Mouse (Mus musculus): Measurements from ENCODE around the gene Baat.
"Not testable (repeated sequence)": the region's sequence is repeated elsewhere in the genome, so short reads cannot be mapped to it uniquely, and the experiment has no call there.

Gene Baat

DNA sequence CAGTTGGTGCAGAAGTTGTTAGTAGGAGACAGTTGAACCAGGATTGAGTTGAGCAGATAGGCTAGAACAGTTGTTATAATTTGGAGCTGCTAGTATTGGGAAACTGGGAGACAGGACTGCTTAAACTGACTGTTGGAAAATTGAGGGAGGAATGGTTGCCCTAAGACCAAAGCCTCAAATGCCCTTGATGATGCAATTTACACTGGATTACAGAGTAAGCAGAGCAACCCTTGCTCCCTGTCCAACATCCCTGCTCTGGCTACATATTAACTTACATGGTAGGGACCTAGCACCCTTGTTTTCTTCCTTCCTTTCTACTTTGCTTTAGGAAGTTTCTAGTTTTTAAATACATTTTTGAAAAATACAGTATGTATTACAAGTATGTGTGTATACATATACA, 20.9 kb downstream of the Baat start:
- no peak for DNase-seq (ENCODE audit: low read depth, low spot score)

GRCm38 (mm10) chr4:49480896-49481295, 25.5 kb downstream of the Baat start:
- peak; percentile 24 for DNase-seq (ENCODE audit: low read depth, low spot score)

GRCm38 (mm10) chr4:49480104-49480760, 26.1 kb downstream of the Baat start:
- peak; percentile 18 for DNase-seq (ENCODE audit: low read depth, low spot score)

DNA sequence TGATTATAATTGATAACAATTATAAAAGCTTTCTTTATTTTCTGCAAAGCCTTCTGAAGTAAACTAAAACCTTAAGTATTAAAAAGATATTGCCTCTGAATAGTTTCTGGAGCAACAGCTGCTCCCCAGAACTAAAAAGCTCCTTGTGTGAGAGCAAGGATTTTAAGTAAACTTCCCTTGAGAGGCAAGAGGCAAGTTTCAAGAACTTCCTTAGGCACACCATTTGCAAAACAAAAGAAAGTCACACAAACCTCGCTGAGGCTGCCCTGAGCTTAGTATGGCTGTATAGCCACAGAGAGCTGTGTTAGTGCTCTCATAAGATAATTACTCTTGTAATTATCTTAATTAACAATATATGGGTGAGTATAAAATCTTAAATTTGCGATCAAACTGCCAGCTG, 27.3 kb downstream of the Baat start:
- peak; percentile 50 for DNase-seq (ENCODE audit: low read depth, low spot score)

GRCm38 (mm10) chr4:49478118-49478877, 28.1 kb downstream of the Baat start:
- DNase-seq (ENCODE audit: low read depth, low spot score) = peak; percentile 13

DNA sequence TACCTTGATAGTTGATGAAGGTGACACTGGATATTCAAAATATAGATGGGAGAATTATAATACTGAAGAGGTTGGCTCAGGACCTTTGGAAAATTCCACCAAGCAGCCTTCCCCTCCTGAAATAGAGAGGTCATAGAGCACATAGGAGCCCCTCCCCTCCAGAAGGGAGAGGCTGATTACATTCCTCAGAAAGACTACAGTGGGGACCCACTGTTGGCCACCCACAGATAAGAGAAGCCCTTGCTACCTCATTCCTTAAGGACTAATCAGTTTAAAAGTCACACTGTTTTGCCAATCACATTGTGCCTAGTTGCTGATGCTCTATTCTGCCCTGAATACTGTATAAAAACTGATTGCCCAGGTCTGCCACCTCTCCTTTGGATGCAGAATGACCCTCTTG, 31.8 kb downstream of the Baat start:
- DNase-seq (ENCODE audit: low read depth, low spot score) = no peak

GRCm38 (mm10) chr4:49473435-49474100, 32.8 kb downstream of the Baat start, which contains the start of gene Acnat1:
Gene Acnat1 (minus strand): TSS chr4:49473912.
- no peak for DNase-seq (ENCODE audit: low read depth, low spot score)

DNA sequence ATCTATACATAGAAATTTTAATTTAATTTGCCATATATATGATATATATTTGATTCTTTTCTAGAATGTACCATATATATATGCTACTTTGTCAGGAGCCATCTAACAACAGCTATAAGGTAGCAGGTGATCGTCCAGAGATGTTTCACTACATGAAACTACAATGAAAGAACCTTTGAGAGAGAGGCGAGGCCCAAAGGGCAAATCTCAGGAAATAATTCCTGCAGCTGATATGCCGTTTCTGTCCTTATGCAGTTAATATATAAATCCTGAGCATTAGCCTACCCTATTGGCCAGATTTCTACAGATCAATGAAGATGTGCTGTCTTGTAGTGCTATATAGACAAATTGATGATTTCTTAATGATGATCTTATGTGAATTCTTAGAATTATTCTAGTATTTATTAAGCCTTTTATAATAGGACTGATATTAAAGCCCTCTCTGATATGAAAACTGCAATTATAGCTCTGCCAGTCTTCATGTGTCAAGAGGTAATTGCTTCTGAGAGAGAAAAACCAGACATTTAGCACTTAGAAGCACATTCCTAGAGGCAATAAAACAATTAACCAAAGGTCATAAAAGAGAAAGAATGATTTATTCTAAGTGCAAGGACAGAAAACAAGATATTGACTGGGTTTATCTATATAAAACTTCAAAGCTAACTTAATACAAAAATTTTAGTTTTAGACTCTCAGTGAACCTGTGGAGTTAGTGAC, 36.8 kb downstream of the Baat start:
- DNase-seq (ENCODE audit: low read depth, low spot score) = no peak

- peak; percentile 72 for DNase-seq (ENCODE audit: low read depth, low spot score)
Measured at GRCm38 (mm10) chr4:49467360-49467759, 39.0 kb downstream of the Baat start.

DNA sequence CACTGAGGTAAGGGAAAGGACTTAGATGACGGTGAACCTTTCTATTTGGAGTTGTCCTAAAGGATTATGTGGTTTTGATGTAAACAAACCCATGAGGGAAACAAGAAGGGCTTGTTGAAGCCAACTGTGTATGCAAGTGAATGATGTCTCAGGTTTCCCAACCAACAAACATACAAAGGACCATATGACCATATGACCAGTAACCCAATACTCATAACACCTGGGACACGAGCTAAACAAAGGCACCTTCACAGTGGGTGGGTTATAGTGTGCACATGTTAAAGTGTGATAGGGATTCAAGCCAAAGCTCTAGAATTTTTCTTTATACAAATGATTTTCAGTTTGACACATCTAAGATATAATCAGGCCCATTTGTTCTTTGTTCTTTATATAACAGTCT, 50.2 kb downstream of the Baat start:
- DNase-seq (ENCODE audit: low read depth, low spot score) = no peak

DNA sequence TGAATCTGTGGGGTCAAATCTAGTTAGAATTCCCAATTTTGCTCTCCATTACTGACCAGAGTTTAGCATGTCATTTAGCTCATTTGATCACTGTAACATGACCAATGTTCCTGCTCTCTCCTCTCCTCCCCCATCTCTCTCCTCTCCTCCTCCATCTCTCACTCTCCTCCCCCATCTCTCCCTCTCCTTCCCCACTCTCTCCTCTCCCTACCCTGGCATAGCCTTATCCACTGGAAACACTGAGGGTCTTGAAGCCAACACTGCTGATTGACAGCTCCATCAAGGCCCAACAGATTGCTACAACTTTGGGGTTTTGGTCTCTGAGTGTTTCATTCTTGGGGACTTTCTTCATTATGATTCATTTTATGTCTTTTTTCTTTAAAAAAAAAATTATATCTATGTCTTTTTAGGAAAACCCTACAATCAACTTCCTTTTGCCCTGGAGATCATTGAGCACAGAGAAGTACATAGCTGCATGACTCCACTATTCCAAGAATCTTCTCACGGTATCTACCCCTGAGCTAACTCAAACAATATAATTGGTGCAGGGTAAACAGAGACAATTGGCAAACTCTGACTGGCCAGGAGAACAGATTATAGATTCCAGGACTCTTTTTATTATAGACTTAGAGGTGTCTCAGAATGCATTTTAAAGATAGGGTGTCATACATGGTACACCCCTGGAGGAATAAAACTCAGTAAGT, 54.4 kb downstream of the Baat start:
- DNase-seq (ENCODE audit: low read depth, low spot score) = no peak

DNA sequence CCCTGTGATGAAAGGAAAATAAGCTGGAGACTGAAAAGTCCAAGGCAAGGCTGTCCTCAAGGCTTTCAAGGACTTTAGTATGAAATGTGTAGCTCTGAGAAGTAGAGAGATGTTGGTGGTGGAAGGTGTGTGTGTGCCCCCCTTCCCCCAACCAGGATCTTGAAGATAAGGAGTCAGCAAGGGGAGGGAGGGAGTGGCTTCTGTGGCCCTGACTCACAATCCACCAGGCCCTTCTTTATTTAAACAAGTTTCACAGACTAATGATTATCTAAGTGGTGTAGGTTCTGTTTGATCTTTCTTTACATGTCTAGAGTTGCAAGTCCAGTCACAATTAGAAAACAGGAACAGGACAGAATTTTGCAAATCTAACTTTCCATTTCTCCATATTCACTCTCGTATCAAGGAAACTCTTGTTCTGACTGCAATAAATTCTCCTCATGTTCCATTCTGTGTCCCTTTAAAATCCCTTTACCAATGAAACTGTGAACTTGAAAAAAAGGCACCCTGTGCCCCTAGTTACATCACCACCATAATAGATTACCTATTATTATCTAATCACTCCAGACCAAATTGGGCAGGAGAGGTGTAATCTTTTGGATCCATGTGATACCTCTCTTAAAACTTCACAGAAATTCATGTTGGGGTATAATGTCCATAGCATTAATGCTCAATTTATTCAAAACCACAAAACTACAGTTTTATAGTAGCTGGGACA, 55.1 kb downstream of the Baat start:
- not testable (repeated sequence) for DNase-seq (ENCODE audit: low read depth, low spot score)
